Mouse (Mus musculus): ENCODE measurements at regions not wholly inside any gene's neighbourhood (a gene's known extent, or its start where the extent isn't known, plus 50 kb on each side); places are given as distances from the start of the nearest gene placed in this dataset.
A peak's percentile ranks its signal among the peaks of the same experiment; 100 is the strongest.

DNA sequence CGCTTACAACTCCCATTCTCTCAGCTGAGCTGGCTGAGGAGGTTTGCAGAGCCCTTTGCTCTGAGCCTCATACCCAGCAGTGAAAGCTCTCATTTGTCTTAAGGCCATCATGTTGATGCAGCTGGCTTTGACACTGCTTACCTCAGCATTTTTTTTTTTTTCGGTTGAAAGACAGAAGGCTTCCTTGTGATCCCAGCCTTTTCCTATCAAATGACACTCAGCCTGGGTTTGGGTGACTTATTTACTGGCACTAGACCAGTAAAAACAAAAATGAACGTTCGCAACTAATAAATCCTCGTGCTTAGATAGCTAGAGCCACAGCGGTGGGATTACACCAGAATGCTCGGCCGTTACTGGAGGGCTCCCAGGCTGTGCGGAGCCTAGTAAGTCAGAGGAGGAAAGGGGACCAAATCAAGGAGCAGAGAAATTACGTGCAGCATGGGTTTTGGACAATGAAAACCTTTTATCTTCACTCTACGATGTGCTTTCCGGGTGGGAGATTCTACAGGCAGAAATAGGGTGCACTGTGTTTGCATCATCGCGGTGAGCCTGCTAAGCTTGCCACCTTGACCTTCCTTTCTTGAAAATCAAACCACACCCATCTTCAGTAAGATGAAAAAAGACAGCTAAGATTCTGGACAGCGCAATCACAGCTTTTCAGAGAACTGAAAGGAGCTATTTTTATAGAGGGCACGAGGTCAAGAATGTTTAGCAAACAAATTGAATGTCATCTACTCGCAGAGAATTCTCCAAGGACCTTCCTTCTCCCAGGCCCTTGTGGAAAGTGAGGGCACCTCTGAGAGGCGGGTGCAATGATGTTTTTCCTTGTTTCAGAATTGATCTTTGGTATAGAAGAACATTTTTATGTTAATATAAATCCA, 302.3 kb upstream of the Mpdz start:
- no peak for DNase-seq (ENCODE audit: extremely low spot score in 1 of 2, low spot score in 1 of 2)

DNA sequence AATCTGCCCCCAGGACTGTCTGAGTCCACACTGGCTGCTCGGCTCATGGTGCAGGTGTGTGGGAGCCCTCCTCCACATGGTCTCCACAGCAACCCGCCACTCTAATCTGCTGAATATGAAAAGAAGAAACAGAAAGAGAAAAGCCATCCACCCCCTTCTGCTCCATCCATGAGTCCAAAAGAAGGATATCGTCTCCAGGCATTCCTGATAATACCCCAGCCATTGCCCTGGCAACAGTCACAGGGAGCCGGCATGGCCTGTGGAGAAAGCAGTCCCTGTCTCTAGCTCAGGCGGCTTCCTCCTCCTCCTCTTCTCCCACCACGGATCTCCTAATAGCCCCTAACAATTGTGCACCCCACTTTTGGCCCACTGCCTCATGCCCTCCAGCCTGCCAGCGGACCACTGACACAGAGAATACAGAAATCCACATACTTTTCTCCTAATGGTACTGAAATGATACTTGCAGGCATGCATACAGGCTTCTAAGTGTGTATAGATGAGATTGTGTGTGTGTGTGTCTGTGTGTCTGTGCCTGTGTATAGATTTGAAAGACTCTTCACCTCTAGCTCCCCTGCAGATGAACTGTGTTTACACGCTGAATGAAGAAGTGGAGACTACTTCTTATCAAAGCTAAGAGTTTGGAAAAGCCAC, 301.5 kb upstream of the Mpdz start:
- peak; percentile 46 to 62 for DNase-seq (ENCODE audit: extremely low spot score in 1 of 2, low spot score in 1 of 2)

DNA sequence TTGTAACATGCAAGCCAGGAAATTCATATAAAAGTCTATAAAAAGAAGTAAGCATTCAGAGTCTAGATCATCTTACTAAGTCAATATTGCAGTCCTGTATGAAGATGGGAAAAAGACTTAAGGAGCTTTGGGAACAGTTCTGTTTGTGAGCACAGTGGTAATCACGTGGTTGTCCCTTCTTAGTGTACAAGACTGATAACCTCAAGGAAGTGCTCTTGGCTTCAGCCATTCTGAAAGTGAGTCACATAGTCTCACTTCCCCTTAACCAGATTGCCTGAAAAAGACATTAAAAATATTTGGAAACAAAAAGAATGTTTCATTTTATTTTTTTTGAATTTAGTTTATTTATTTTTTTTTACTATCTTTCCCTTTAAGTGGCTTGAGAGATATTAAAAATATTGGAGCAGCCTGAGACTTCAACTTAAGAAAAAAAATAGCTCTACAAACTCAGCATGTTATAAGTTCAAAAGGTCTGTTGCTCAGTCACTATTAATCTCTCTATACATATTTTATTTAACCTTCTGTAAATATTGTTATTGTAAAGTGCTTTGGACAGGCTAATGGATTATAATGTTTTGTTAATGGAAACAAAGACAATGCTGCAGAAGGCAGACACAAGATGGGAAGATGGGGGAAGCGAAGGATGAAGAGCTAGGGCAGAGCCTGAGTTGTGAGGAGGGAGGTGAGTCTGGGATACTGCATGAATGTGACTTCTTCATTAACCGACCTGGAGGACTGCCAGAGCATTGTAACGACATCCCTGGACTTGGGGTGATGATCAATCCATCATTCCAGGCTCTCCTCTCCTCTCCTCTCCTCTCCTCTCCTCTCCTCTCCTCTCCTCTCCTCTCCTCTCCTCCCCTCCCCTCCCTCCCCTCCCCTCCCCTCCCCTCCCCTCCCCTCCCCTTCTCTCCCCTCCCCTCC, 300.2 kb upstream of the Mpdz start:
- no peak for DNase-seq (ENCODE audit: extremely low spot score in 1 of 2, low spot score in 1 of 2)

DNA sequence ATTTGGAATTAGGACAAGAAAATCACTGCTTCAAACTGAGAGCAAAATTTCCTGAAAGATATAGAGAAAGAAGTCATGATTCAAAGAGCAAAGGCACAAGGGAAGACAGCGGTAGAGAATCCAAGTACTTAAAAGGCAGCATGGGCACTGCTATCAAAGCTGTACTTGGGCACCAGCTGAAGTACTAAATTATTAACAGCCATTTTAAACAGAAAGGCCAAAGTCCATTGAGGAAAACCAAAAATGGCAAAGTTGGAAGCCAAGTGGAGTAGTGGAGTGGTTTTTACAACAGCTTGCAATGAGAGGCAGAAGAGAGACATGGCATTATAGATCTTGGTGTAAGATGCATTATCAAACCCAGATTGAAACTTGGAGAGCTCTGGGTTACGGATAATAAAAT, 291.8 kb upstream of the Mpdz start:
- DNase-seq (ENCODE audit: extremely low spot score in 1 of 2, low spot score in 1 of 2) = no peak

DNA sequence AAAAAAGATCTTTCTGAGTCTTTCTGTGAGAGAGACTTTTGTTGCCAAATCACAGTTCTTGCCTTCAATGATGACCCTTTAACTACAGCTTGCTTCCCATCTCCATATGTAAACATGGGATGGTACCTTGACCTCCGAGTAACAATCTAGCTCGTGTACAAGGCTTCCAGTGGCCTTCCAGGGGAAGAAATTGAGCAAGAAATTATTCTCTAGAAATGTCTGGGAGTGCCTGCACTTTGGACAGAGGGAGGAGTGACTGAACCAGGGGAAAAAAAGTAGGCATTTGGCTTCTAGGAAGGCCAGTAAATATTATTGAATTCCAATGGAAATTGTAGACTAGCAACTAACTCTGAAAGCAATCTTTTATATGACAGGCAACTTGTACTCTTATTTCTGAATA, 287.8 kb upstream of the Mpdz start:
- no peak for DNase-seq (ENCODE audit: extremely low spot score in 1 of 2, low spot score in 1 of 2)

DNA sequence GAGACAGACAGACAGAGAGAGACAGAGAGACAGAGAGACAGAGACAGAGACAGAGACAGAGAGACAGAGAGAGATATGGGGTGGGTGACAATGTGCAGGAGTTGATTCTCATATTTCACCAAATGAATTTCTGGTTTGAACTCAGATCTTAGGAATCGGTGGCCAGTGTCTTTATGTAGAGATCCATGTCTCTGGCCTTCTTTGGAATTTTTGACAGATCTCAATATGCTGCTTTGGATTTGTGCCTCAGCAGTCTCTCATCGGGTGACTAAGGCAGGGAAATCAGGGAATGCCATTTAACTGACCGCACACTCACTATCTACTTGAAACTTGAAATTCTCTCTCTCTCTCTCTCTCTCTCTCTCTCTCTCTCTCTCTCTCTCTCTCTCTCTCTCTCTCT, 286.3 kb upstream of the Mpdz start:
- no peak for DNase-seq (ENCODE audit: extremely low spot score in 1 of 2, low spot score in 1 of 2)

DNA sequence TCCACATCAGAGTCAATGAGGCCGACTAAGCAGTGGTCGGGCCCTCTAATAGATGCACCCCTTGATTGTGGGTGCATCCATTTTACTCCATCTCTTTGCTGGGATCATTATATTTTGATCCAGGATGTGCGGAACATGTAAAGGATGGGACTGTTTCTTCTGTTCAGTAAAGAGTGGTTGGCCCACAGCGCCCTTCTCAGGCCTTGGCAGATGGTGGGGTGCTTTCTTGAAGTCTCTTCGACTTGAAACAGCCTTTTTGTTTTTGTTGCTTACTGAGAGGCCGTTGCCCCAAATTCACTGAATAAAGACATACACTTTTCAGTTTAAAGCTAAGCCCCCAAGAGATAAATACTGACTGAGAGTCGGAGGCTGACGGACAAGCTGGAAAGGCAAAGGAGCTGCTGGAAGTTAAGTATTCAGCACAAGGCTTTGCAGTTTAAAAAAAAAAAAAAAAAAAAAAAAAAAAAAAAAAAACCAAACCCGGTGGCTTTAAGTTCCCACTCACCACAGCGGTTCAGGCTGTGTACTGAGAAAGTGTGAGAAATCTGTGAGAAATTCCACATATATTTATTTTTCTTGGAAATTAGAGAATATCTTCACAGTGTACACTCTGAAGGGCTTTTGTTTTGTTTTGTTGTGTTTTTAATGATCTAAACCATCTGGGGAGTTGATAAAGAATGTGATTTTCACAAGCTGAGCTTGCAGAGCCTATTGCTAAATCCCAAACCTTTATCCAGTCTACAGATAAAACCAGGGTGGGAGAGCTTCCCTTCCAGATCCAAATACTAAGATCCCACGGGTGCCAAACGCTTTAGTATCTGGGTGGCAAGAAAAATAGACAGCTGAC, 285.3 kb upstream of the Mpdz start:
- peak in 1 of 2 experiments; percentile 4 for DNase-seq (ENCODE audit: extremely low spot score in 1 of 2, low spot score in 1 of 2)

DNA sequence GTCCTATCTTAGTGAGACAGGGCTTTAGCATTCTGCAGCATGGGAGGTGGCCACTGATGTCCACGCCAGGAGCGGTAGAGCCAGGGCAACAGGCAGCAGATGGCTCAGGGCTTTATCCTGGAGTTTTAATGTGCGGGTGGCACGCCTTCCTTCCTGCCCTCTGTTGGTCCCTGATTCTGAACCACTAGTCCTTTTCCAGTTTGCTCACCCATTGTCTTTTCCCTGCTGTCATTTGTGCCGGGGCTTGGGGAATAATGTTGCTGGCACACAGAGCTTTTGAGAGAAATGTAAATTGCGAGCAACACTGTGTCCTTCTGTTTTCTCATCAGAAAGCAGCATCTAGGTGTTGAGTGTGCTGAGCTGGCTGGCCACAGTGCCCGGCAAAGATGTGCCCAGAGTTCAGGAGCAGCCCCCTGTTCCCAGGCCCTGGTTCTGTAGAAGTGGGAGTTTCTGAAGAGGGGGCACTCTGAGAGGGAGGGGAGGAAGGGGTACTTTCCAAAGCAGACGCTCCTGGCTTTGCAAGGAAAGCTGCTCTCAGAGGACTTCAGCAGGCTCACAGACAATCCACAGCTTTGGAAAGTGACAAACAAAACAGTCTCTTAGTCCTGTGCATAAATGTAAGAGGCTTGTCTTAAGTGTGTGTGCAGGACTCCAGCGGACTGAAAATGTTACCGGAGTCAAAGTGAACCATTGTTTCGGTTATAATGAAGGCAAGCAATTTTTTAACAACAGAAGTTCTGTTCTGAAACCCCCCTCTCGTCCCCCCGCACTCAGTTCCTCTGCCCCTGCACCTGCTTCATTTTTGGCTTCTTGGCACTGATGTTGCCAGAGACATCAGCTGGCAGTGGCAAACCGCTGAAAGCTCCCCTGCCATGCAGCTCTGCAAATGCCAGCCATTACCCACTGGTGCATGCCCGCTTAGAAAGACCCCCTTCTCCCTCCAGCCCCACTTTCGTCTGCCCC, 284.4 kb upstream of the Mpdz start:
- peak in 1 of 2 experiments; percentile 13 for DNase-seq (ENCODE audit: extremely low spot score in 1 of 2, low spot score in 1 of 2)

DNA sequence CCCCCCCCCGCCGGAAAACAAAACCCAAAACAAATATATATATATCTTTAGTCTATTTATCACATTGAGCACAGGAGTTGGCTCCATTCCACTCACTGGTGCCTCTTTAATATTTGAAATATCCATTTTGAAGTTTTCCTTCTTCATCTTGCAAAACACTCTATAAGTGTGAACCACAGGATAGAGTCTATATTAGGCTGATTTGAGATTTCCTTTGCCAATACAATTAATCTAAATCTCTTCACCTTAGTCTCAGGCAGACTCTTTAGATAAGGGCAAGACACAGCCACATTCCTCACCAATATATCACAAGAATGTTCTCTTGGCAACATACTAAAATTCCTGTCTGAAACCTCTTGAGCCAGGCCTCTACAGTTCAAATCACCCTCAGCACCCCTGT, 282.1 kb upstream of the Mpdz start:
- no peak for DNase-seq (ENCODE audit: extremely low spot score in 1 of 2, low spot score in 1 of 2)

DNA sequence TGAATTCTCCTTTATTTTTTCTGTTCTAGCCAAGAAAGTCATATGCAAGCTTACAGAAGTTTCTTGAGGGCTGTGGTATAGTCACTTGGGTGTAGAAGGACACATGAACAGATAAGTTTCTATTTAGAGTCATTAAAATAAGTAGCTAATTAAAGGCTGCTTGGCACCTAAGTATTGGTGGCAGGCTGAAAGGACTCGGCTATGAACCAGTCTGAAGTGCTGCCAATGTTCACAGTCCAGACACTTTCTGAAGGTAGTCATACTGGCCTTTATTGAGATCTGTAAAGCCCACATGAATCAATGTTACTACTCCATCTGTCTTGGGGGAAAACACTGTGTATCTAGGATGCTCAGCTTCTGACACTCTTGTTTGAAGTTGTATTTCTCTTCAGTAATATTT, 269.8 kb upstream of the Mpdz start:
- DNase-seq (ENCODE audit: extremely low spot score in 1 of 2, low spot score in 1 of 2) = no peak

DNA sequence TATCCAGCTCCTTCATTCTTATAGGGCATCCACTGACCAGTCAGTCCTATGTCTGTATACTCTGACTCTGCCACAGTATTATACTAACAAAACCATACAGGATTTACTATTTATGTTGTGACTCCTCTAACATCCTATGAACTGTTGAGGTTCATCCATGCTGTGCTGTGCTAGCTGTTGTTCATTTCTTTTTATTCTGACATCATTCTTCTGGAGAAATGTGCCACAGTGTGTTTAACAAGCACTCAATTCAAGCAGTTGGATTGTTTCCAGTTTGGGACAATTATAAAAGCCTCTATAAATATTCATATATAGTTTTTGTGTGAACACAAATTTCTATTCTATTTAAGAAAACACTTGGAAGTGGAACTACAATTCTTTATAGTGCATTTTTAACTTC, 252.6 kb upstream of the Mpdz start:
- DNase-seq (ENCODE audit: extremely low spot score in 1 of 2, low spot score in 1 of 2) = peak in 1 of 2 experiments; percentile 6

DNA sequence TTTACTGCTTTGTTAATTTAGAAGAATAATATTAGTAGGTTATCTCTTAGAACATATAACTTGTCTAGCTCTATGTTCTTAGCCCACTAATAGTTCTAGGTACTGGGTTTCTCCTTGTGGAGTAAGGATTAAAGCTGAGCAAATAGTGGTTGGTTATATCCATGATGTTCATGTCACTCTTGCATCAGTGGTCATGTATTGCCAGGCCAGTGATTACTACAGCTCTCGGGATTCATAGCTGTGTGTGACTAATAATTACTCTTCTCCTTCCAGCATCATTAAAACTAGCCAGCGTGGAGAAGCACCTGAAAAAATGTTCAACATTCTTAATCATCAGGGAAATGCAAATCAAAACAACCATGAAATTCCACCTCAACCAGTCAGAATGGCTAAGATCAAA, 234.6 kb upstream of the Mpdz start:
- no peak for DNase-seq (ENCODE audit: extremely low spot score in 1 of 2, low spot score in 1 of 2)

DNA sequence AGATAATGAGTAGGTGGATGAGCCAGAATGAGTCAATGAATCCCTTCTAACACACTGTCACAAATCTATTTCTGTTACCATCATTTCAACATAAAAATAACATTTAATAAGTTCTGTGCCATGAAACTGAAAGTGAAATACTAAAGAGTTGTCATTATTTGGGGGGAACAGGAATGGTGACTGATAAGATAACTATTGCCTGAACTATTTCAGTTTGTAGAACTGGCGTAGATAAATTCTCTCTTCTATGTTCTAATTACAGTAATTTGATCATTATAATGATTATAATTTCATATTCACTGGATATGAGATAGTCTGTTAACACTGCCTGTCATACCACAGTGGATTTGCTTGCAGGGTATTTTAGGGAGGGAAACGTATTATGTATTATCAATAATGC, 232.3 kb upstream of the Mpdz start:
- no peak for DNase-seq (ENCODE audit: extremely low spot score in 1 of 2, low spot score in 1 of 2)

DNA sequence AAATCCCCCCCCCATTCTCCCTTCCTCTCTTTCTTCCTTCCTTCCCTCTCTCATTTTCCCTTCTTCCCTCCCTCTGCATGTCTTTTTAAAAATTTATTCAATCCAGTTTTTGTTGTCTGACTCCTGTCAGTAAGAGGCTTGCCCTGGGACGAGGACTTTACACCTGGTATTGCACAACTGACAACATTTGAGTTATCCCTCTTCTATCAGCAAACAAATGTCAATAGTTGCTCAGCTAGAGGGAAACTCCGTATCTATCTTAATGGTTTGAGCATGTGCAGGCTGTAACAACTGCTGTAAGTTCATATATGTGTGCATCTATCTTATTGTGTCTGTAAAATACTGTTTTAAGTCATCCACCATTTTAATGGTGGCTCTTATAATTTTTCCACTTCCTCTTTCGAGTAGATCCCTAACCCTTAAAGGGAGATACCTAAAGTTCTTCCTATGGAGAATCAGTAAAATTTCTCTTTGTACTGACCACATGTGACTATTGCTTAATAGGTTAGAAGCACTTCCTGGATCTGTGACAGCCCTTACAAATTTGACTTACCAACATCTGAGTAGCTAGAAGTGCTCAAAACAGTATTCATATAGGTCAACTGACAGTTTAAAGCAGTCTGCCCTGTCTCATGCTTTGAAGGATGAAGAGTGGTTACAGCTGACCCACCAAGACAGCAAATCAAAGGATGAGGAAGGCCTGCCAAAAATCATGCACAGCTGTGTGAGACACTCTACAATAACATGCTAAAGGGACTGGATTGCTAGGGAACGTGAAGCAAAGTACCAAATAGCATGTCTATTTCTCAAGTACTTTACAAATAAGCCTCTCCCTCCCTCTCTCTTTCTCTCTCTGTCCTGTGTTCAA, 231.0 kb upstream of the Mpdz start:
- no peak for DNase-seq (ENCODE audit: extremely low spot score in 1 of 2, low spot score in 1 of 2)

DNA sequence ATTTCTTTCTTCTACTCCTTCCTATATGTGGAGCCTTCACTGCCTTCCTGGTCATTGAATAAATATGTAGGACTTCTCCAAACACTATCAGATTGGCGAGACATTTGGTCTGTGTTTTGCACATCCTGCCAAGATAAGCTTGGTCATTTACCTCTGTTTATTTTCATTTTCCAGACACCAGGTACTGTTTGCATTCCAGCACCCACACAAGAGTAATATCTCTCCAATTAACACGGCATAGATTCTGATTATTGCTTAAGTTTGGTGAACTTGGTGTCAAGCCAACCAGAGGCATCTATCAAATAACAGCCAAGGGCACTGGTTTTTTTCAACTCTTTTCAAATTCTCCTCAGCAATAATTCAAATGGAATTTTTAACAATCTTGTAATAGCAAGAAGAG, 229.4 kb upstream of the Mpdz start:
- DNase-seq (ENCODE audit: extremely low spot score in 1 of 2, low spot score in 1 of 2) = no peak

DNA sequence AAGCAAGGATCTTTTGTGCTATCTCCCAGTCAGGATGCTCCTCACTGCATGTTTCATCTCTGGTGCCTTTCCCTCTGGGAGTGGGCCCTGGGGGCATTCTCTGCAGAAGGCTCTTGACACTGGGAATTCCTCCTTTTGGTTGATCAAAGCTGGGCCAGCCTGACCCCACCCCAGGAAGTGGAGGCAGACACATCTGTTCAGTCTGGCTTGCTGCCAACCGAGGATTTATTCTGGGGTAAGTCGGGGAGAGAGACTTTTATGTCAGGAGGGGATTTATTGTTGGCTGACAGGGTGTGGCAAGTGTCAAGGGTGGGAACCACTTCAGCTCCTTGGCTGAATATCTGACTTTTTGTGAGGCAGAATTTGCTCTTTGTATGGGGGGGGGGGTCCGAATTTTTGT, 226.6 kb upstream of the Mpdz start:
- DNase-seq (ENCODE audit: extremely low spot score in 1 of 2, low spot score in 1 of 2) = no peak

DNA sequence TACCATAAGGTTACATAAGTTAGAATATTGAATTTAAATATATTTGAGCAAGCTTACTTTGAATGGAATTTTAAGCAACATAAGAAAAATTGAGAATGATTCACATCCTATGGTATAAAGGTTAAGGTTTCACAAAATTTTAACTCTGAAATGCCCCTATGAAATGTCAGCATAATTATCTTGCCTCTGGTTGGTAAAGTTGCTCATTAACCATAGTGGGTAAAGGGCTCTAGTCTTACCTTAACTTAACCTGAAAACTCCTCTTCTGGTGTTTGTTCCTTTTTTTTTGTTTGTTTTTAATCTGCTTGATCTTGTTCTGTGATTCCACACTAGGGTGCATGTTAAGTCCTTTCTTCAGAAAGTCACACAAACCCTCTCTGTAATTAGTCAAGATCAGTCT, 218.5 kb upstream of the Mpdz start:
- no peak for DNase-seq (ENCODE audit: extremely low spot score in 1 of 2, low spot score in 1 of 2)

DNA sequence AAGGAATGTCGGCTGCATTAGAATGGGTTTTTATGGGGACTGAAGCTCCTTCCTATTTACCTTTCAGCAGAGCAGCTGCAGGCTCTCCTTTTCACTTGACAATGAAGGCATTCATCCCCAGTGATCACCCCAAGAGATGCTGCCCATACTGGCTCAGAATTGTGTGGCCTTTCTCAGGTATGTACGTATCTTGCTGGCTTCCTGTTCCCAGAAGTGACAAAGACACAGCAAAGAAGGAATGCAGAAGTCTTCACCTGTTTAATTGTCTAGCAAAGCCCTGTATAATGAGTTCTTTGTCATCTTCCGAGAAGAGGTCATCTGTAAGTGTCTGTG, 185.8 kb upstream of the Mpdz start:
- DNase-seq (ENCODE audit: extremely low spot score in 1 of 2, low spot score in 1 of 2) = no peak
